Mouse (Mus musculus) hematopoietic stem cell, adult 5-6 weeks (primary cell): ENCODE data around the gene Hic1. TPM values are rescaled to one million over a fixed set of nuclear protein-coding genes. Genes with fewer than 3 reads are reported as not detected.

Experiments used
- total RNA-seq: library from RNA; stranded (forward); fragments of 172-1452, 232-1000 nt; gene quantifications from 2 replicates; pipeline ENCODE4 v1.2.3, GENCODE M21; 2017

The Hic1 gene
- total RNA-seq, 1 experiment from 2014 or later: not detected

Other genes with a start within 250 kb of the Hic1 start
- 59.6 and 87.5 TPM in 2 replicates for gene Smg6, start 243.7 kb downstream of the Hic1 start, total RNA-seq
- 8.5 and 9.0 TPM in 2 replicates for gene Srr, start 243.6 kb downstream of the Hic1 start, total RNA-seq
- 17.1 and 20.8 TPM in 2 replicates for gene Ovca2, start 9.3 kb upstream of the Hic1 start, total RNA-seq
- 7.8 and 14.0 TPM in 2 replicates for gene Dph1, start 21.7 kb upstream of the Hic1 start, total RNA-seq
- 0.84 TPM in 1 of 2 replicates, not detected in the other for gene Rtn4rl1, start 24.3 kb upstream of the Hic1 start, total RNA-seq
- 144 and 160 TPM in 2 replicates for gene Rpa1, start 178.8 kb upstream of the Hic1 start, total RNA-seq
- 13.0 and 22.1 TPM in 2 replicates for gene Smyd4, start 178.9 kb upstream of the Hic1 start, total RNA-seq